Mouse (Mus musculus): ENCODE measurements around the gene Soat2. TPM values are rescaled to one million over a fixed set of nuclear protein-coding genes. Genes with fewer than 3 reads are reported as not detected.

The Soat2 gene
- polyA plus RNA-seq, 1 experiment from 2014 or later: 0.16 TPM

DNA sequence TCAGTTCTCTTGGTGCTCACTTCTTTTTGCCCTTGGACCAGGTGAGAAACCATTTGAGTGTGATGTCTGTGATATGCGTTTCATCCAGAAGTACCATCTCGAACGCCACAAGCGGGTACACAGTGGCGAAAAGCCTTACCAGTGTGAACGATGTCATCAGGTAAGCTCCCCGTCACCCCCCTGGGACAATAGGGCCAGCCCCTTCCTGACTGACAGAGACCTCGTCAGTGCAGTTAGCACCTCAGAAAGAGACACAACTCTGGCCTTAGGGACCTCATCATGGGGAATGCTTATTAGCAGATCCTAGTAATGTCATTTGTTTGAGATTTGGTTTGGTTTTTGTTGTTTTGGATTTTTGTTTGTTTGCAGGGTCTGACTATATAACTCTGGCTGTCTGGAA, 58.8 kb downstream of the Soat2 start:
- no peak overlapping the region for H3K4me3 ChIP-seq (ENCODE audit: low read depth, low read length)
- ATAC-seq (ENCODE audit: insufficient read depth): no peak
- no peak for TF ChIP-seq CTCF (IDR thresholded peaks at IDR 0.05; ENCODE audit: low read depth)
- WGBS: 85% methylated on average over 8 of the region's 8 CpGs
- H3K9ac ChIP-seq: no peak overlapping the region
- peaks cover 88% of the 10 kb centered on the region for H3K36me3 ChIP-seq (ENCODE audit: insufficient read depth)
- no peak overlapping the region for H3K4me2 ChIP-seq
- H3K9me3 ChIP-seq (ENCODE audit: low read depth, low read length): no peaks in the 10 kb centered on the region
- H3K4me1 ChIP-seq (ENCODE audit: insufficient read depth): peaks cover 11% of the 10 kb centered on the region
- H3K27ac ChIP-seq (ENCODE audit: low read depth): no peak overlapping the region
- DNase-seq: no peak
- no peaks in the 10 kb centered on the region for H3K27me3 ChIP-seq (ENCODE audit: insufficient read depth, low read length)

DNA sequence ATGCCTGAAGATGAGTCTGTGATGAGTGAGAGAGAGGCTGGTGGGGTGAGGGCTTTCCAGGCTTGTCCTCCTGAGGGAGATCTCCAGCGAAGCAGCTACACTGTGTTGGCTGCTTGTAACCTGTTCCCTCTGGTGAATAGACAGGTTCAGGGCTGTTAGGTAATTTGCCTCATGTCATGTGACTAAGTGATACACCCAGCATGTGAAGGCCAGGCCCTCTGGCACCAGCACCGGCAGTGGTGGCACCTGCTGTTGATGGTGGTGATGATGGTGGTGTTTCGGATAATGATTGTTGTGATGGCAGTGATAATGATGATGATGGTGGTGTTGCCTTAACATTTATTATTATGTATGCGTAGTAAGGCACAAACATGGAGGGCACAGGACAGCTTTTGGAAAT, 60.5 kb downstream of the Soat2 start:
- Histone ChIP-seq H3K9ac (no peak overlapping the region), H3K9me3 (ENCODE audit: low read depth, low read length) (no peaks in the 10 kb centered on the region), H3K27me3 (ENCODE audit: insufficient read depth, low read length) (no peaks in the 10 kb centered on the region), H3K36me3 (ENCODE audit: insufficient read depth) (peaks cover 89% of the 10 kb centered on the region), H3K4me2 (no peak overlapping the region), H3K27ac (ENCODE audit: low read depth) (no peak overlapping the region), H3K4me3 (ENCODE audit: low read depth, low read length) (no peak overlapping the region), H3K4me1 (ENCODE audit: insufficient read depth) (0 out of 2 replicates have a peak, but pooled peaks cover 1% of the 10 kb centered on the region)
- ATAC-seq (ENCODE audit: insufficient read depth) (no peak), DNase-seq (no peak)
- TF ChIP-seq CTCF (IDR thresholded peaks at IDR 0.05; ENCODE audit: low read depth): no peak
- WGBS: 92% methylated on average over 4 of the region's 4 CpGs

DNA sequence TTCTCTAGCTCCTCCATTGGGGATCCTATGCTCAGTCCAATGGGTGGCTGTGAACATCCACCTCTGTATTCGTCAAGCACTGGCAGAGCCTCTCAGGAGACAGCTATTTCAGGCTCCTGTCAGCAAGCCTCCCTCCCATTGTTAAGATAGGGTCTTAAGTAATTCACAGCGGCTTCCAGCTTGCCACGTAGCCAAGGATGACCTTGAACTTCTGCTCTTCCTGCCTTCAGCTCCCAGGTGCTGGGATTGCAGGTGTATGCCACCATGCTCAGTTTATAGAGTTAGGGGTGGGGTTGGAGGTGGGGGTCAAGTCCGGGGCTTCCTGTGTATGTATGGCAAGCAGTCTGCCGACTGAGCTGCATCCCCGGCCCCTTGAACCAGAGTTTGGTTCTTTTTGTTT, 61.6 kb downstream of the Soat2 start:
- WGBS: 64% methylated on average over 6 of the region's 6 CpGs
- Histone ChIP-seq H3K36me3 (ENCODE audit: insufficient read depth) (peaks cover 91% of the 10 kb centered on the region), H3K27ac (ENCODE audit: low read depth) (no peak overlapping the region), H3K4me2 (no peak overlapping the region), H3K27me3 (ENCODE audit: insufficient read depth, low read length) (no peaks in the 10 kb centered on the region), H3K9me3 (ENCODE audit: low read depth, low read length) (no peaks in the 10 kb centered on the region), H3K9ac (no peak overlapping the region), H3K4me1 (ENCODE audit: insufficient read depth) (no peaks in the 10 kb centered on the region), H3K4me3 (ENCODE audit: low read depth, low read length) (no peak overlapping the region)
- no peak for ATAC-seq (ENCODE audit: insufficient read depth)
- DNase-seq: no peak
- no peak for TF ChIP-seq CTCF (IDR thresholded peaks at IDR 0.05; ENCODE audit: low read depth)

Other genes with a start within 250 kb of the Soat2 start
- gene Krt4, start 225.8 kb upstream of the Soat2 start, polyA plus RNA-seq (2014; fragmentation: Nextera tagmentation; extraction: Ambion mirVana): 0.97 and 1.3 TPM in 2 replicates
- gene Krt79, start 210.2 kb upstream of the Soat2 start, polyA plus RNA-seq (2014; fragmentation: Nextera tagmentation; extraction: Ambion mirVana): 0.20 and 0.22 TPM in 2 replicates
- gene Krt78, start 196.2 kb upstream of the Soat2 start, polyA plus RNA-seq (2014; fragmentation: Nextera tagmentation; extraction: Ambion mirVana): 0.05 TPM in 2 replicates
- gene Krt8, start 146.0 kb upstream of the Soat2 start, polyA plus RNA-seq (2014; fragmentation: Nextera tagmentation; extraction: Ambion mirVana): 183 and 192 TPM in 2 replicates
- gene Krt18, start 122.3 kb upstream of the Soat2 start, polyA plus RNA-seq (2014; fragmentation: Nextera tagmentation; extraction: Ambion mirVana): 148 TPM in 2 replicates
- gene Eif4b, start 76.8 kb upstream of the Soat2 start, polyA plus RNA-seq (2014; fragmentation: Nextera tagmentation; extraction: Ambion mirVana): 134 and 137 TPM in 2 replicates
- gene Tns2, start 50.1 kb upstream of the Soat2 start, polyA plus RNA-seq (2014; fragmentation: Nextera tagmentation; extraction: Ambion mirVana): 48.3 and 56.9 TPM in 2 replicates
- 11.5 and 13.6 TPM in 2 replicates for gene Spryd3, start 14.3 kb upstream of the Soat2 start, polyA plus RNA-seq (2014; fragmentation: Nextera tagmentation; extraction: Ambion mirVana)
- gene Igfbp6, start 6.2 kb upstream of the Soat2 start, polyA plus RNA-seq (2014; fragmentation: Nextera tagmentation; extraction: Ambion mirVana): 6.8 and 7.2 TPM in 2 replicates
- 60.4 and 64.1 TPM in 2 replicates for gene Zfp740, start 52.7 kb downstream of the Soat2 start, polyA plus RNA-seq (2014; fragmentation: Nextera tagmentation; extraction: Ambion mirVana)
- 59.1 and 68.1 TPM in 2 replicates for gene Csad, start 54.2 kb downstream of the Soat2 start, polyA plus RNA-seq (2014; fragmentation: Nextera tagmentation; extraction: Ambion mirVana)
- 1.4 and 2.6 TPM in 2 replicates for gene Itgb7, start 81.4 kb downstream of the Soat2 start, polyA plus RNA-seq (2014; fragmentation: Nextera tagmentation; extraction: Ambion mirVana)
- gene Rarg, start 107.0 kb downstream of the Soat2 start, polyA plus RNA-seq (2014; fragmentation: Nextera tagmentation; extraction: Ambion mirVana): 38.5 and 38.7 TPM in 2 replicates
- gene Gm9918, start 120.0 kb downstream of the Soat2 start, polyA plus RNA-seq (2014; fragmentation: Nextera tagmentation; extraction: Ambion mirVana): 0.38 and 0.82 TPM in 2 replicates
- gene Mfsd5, start 128.9 kb downstream of the Soat2 start, polyA plus RNA-seq (2014; fragmentation: Nextera tagmentation; extraction: Ambion mirVana): 63.1 and 64.0 TPM in 2 replicates
- gene Espl1, start 145.7 kb downstream of the Soat2 start, polyA plus RNA-seq (2014; fragmentation: Nextera tagmentation; extraction: Ambion mirVana): 44.1 and 45.9 TPM in 2 replicates
- 477 and 511 TPM in 2 replicates for gene Pfdn5, start 175.6 kb downstream of the Soat2 start, polyA plus RNA-seq (2014; fragmentation: Nextera tagmentation; extraction: Ambion mirVana)
- 111 and 113 TPM in 2 replicates for gene Myg1, start 181.2 kb downstream of the Soat2 start, polyA plus RNA-seq (2014; fragmentation: Nextera tagmentation; extraction: Ambion mirVana)
- 99.1 and 103 TPM in 2 replicates for gene Aaas, start 200.2 kb downstream of the Soat2 start, polyA plus RNA-seq (2014; fragmentation: Nextera tagmentation; extraction: Ambion mirVana)
- gene Sp7, start 216.7 kb downstream of the Soat2 start, polyA plus RNA-seq (2014; fragmentation: Nextera tagmentation; extraction: Ambion mirVana): 0.55 and 0.64 TPM in 2 replicates